15 mouse cellular contexts compared by ENCODE assay signal in genomic region chr8:57741309-57741708, GRCm38 (mm10).
DNase-seq lines count a peak whose midpoint lies in the region; ATAC-seq and TF ChIP-seq lines count a peak whose summit lies in the region.
"Had no signal": no experiment of that assay in that cellular context is flagged by ENCODE, and none has a peak within 500 bp of the region (broad histone marks: within the 10 kb centered on the region; RNA-seq: fewer than 3 reads in every experiment).

No protein-coding gene starts in this region.

- no peak for TF ChIP-seq POLR2A in cerebellum, adult 2 months (IDR thresholded peaks at IDR 0.05; ENCODE audit: borderline replicate concordance, insufficient read depth, low read length)

- no peaks in the 10 kb centered on the region for H3K27me3 ChIP-seq in intestine, embryonic 14.5 days (replicated peaks; ENCODE audit: control insufficient read depth, insufficient read depth, low read length)
- H3K27me3 ChIP-seq in intestine, postnatal 0 days (replicated peaks; ENCODE audit: control insufficient read depth, insufficient read depth, low read length) = no peaks in the 10 kb centered on the region
- H3K27me3 ChIP-seq in E14TG2a.4 (ENCODE audit: insufficient read depth, low read length) = no peaks in the 10 kb centered on the region
- no peaks in the 10 kb centered on the region for H3K27me3 ChIP-seq in cerebellum, adult 2 months (ENCODE audit: control insufficient read depth, insufficient read depth, low read length)
- no peaks in the 10 kb centered on the region for H3K27me3 ChIP-seq in limb, embryonic 12.5 days
- H3K27me3 ChIP-seq in hindbrain, embryonic 11.5 days (ENCODE audit: control insufficient read depth, insufficient read depth, low read length) = no peaks in the 10 kb centered on the region
- H3K27me3 ChIP-seq: heart, embryonic 15.5 days; midbrain, embryonic 15.5 days had no signal

- no peaks in the 10 kb centered on the region for H3K9me3 ChIP-seq in intestine, embryonic 14.5 days (ENCODE audit: control insufficient read depth, low read length)
- H3K9me3 ChIP-seq in intestine, postnatal 0 days (ENCODE audit: control insufficient read depth) = no peaks in the 10 kb centered on the region
- H3K9me3 ChIP-seq in E14TG2a.4 (ENCODE audit: low read length) = no peaks in the 10 kb centered on the region
- no peaks in the 10 kb centered on the region for H3K9me3 ChIP-seq in limb, embryonic 12.5 days
- no peaks in the 10 kb centered on the region for H3K9me3 ChIP-seq in hindbrain, embryonic 11.5 days (ENCODE audit: control insufficient read depth, low read length)
- H3K9me3 ChIP-seq: forebrain, embryonic 10.5 days; heart, embryonic 15.5 days; midbrain, embryonic 15.5 days had no signal

- intact Hi-C loops in heart, postnatal 36 days (cut with DNase I) = no loop called here

- H3K4me2 ChIP-seq in intestine, embryonic 14.5 days (ENCODE audit: low read length) = no peak overlapping the region
- H3K4me2 ChIP-seq in intestine, postnatal 0 days (replicated peaks; ENCODE audit: low read depth) = no peak overlapping the region
- peak overlapping the region; percentile 8; the same call in 1 of the 2 replicates for H3K4me2 ChIP-seq in limb, embryonic 12.5 days
- no peak overlapping the region for H3K4me2 ChIP-seq in hindbrain, embryonic 11.5 days (replicated peaks; ENCODE audit: low read depth, low read length)
- H3K4me2 ChIP-seq: heart, embryonic 15.5 days; midbrain, embryonic 15.5 days had no signal

- H3K36me3 ChIP-seq in intestine, embryonic 14.5 days (ENCODE audit: control insufficient read depth, insufficient read depth, low read length) = no peaks in the 10 kb centered on the region
- H3K36me3 ChIP-seq in intestine, postnatal 0 days (ENCODE audit: control insufficient read depth, insufficient read depth) = no peaks in the 10 kb centered on the region
- H3K36me3 ChIP-seq in E14TG2a.4 (ENCODE audit: insufficient read depth, low read length) = no peaks in the 10 kb centered on the region
- no peaks in the 10 kb centered on the region for H3K36me3 ChIP-seq in limb, embryonic 12.5 days
- H3K36me3 ChIP-seq in hindbrain, embryonic 11.5 days (ENCODE audit: control insufficient read depth, insufficient read depth, low read length) = no peaks in the 10 kb centered on the region
- H3K36me3 ChIP-seq: forebrain, embryonic 10.5 days; heart, embryonic 15.5 days; midbrain, embryonic 15.5 days had no signal

- H3K4me3 ChIP-seq in intestine, embryonic 14.5 days (ENCODE audit: low read depth, low read length) = no peak overlapping the region
- no peak overlapping the region for H3K4me3 ChIP-seq in intestine, postnatal 0 days (ENCODE audit: low read depth, low read length)
- H3K4me3 ChIP-seq in E14TG2a.4 (replicated peaks; ENCODE audit: low read length) = peak overlapping the region; percentile 46
- no peak overlapping the region for H3K4me3 ChIP-seq in cerebellum, adult 2 months (replicated peaks; ENCODE audit: insufficient read depth, low read depth, low read length)
- H3K4me3 ChIP-seq in limb, embryonic 12.5 days (replicated peaks) = no peak overlapping the region
- no peak overlapping the region for H3K4me3 ChIP-seq in hindbrain, embryonic 11.5 days (ENCODE audit: low read depth, low read length)
- H3K4me3 ChIP-seq: forebrain, embryonic 10.5 days; heart, embryonic 15.5 days; midbrain, embryonic 15.5 days had no signal

- peak; percentile 62; the same call in 1 of the 2 replicates for ATAC-seq in intestine, embryonic 14.5 days (replicated peaks; ENCODE audit: low FRiP score, low TSS enrichment, low read depth)
- ATAC-seq in intestine, postnatal 0 days = no peak
- ATAC-seq in limb, embryonic 12.5 days (ENCODE audit: insufficient number of reproducible peaks, insufficient read depth, low FRiP score, low TSS enrichment, low read depth) = no peak
- no peak for ATAC-seq in hindbrain, embryonic 11.5 days (ENCODE audit: low FRiP score)
- ATAC-seq: inflammation-experienced regulatory T-cells, adult 6 months; midbrain, embryonic 15.5 days had no signal

- no peak for TF ChIP-seq CTCF in intestine, postnatal 0 days (IDR thresholded peaks at IDR 0.05; ENCODE audit: low read depth)
- no peak for TF ChIP-seq CTCF in E14TG2a.4 (conservative IDR thresholded peaks at IDR 0.05; ENCODE audit: low read length)
- TF ChIP-seq CTCF in cerebellum, adult 2 months (IDR thresholded peaks at IDR 0.05; ENCODE audit: borderline replicate concordance, insufficient read depth, low read depth, low read length) = no peak

- no peak overlapping the region for H3K27ac ChIP-seq in intestine, embryonic 14.5 days (ENCODE audit: low read depth)
- H3K27ac ChIP-seq in intestine, postnatal 0 days (ENCODE audit: low read depth, low read length) = no peak overlapping the region
- peak overlapping the region; percentile 37 for H3K27ac ChIP-seq in cerebellum, adult 2 months (ENCODE audit: insufficient read depth, low read length)
- peak overlapping the region; percentile 59; the same call in 1 of the 2 replicates for H3K27ac ChIP-seq in limb, embryonic 12.5 days
- H3K27ac ChIP-seq in hindbrain, embryonic 11.5 days (ENCODE audit: low read depth, low read length) = no peak overlapping the region
- H3K27ac ChIP-seq: forebrain, embryonic 10.5 days; heart, embryonic 15.5 days; midbrain, embryonic 15.5 days had no signal

- no peaks in the 10 kb centered on the region for H3K4me1 ChIP-seq in intestine, embryonic 14.5 days (replicated peaks; ENCODE audit: control insufficient read depth, insufficient read depth, low read length)
- H3K4me1 ChIP-seq in intestine, postnatal 0 days (replicated peaks; ENCODE audit: control insufficient read depth, insufficient read depth, low read length) = no peaks in the 10 kb centered on the region
- peaks cover 39% of the 10 kb centered on the region for H3K4me1 ChIP-seq in E14TG2a.4 (replicated peaks; ENCODE audit: low read depth, low read length)
- H3K4me1 ChIP-seq in cerebellum, adult 2 months (ENCODE audit: control insufficient read depth, insufficient read depth, low read length) = no peaks in the 10 kb centered on the region; the same call in 1 of the 2 replicates
- peaks cover 10% of the 10 kb centered on the region for H3K4me1 ChIP-seq in limb, embryonic 12.5 days (replicated peaks)
- H3K4me1 ChIP-seq in hindbrain, embryonic 11.5 days (replicated peaks; ENCODE audit: control insufficient read depth, insufficient read depth, low read length) = no peaks in the 10 kb centered on the region
- H3K4me1 ChIP-seq: heart, embryonic 15.5 days; midbrain, embryonic 15.5 days had no signal

- 56% methylated on average over 8 of the region's 8 CpGs for WGBS in intestine, embryonic 14.5 days
- 56% methylated on average over 8 of the region's 8 CpGs for whole genome bisulfite sequencing in intestine, postnatal 0 days
- WGBS in cerebellum, adult 2 months = 12% methylated on average over 8 of the region's 8 CpGs
- WGBS in limb, embryonic 12.5 days = 39% methylated on average over 8 of the region's 8 CpGs
- 65% methylated on average over 8 of the region's 8 CpGs for WGBS in hindbrain, embryonic 11.5 days

- no peak for DNase-seq in intestine, embryonic 14.5 days (ENCODE audit: low spot score)
- peak; percentile 83 to 91 for DNase-seq in cerebellum, adult 2 months
- no peak for DNase-seq in layer of hippocampus, postnatal 10 days (ENCODE audit: low spot score in 2 of 2)
- DNase-seq in hindbrain, embryonic 11.5 days (ENCODE audit: low spot score) = no peak
- no peak for DNase-seq in heart, postnatal 36 days
- DNase-seq: B cell, adult 2 months; gastrocnemius, postnatal 25 days; right cerebral cortex, postnatal 25 days had no signal

- H3K9ac ChIP-seq in intestine, embryonic 14.5 days (ENCODE audit: low read length) = no peak overlapping the region
- no peak overlapping the region for H3K9ac ChIP-seq in intestine, postnatal 0 days (ENCODE audit: low read depth, low read length)
- H3K9ac ChIP-seq in limb, embryonic 12.5 days (replicated peaks) = no peak overlapping the region
- H3K9ac ChIP-seq in hindbrain, embryonic 11.5 days (ENCODE audit: low read depth, low read length) = no peak overlapping the region
- H3K9ac ChIP-seq: heart, embryonic 15.5 days; midbrain, embryonic 15.5 days had no signal

Comparison
In these comparisons a context has a peak if more than half of its experiments do, and no peak if none do; other contexts are left out.
1. DNase-seq: peak in cerebellum, adult 2 months (2 of 2); none in intestine, embryonic 14.5 days (single experiment), layer of hippocampus, postnatal 10 days (0 of 2), hindbrain, embryonic 11.5 days (single experiment) and heart, postnatal 36 days (0 of 2).
2. H3K27ac ChIP-seq: peak in cerebellum, adult 2 months (single experiment) and limb, embryonic 12.5 days (single experiment); none in intestine, embryonic 14.5 days (single experiment), intestine, postnatal 0 days (single experiment) and hindbrain, embryonic 11.5 days (single experiment).